In genomic region chr4:18461641-18462040, GRCm38 (mm10) we compare ENCODE assay signal across 17 mouse cellular contexts.
"Had no signal": no experiment of that assay in that cellular context is flagged by ENCODE, and none has a peak within 500 bp of the region (broad histone marks: within the 10 kb centered on the region; RNA-seq: fewer than 3 reads in every experiment).

No protein-coding gene starts in this region.

- H3K4me3 ChIP-seq: midbrain, embryonic 12.5 days; midbrain, embryonic 15.5 days; myocyte; neural tube, embryonic 13.5 days; neural tube, embryonic 15.5 days had no signal

- H3K9me3 ChIP-seq: midbrain, embryonic 12.5 days; midbrain, embryonic 15.5 days; neural tube, embryonic 13.5 days; neural tube, embryonic 15.5 days had no signal

- H3K36me3 ChIP-seq: midbrain, embryonic 12.5 days; midbrain, embryonic 15.5 days; neural tube, embryonic 13.5 days; neural tube, embryonic 15.5 days had no signal

- H3K4me2 ChIP-seq: lung, embryonic 14.5 days; midbrain, embryonic 12.5 days; midbrain, embryonic 15.5 days; neural tube, embryonic 13.5 days; neural tube, embryonic 15.5 days had no signal

- H3K4me1 ChIP-seq: midbrain, embryonic 12.5 days; midbrain, embryonic 15.5 days; neural tube, embryonic 13.5 days; neural tube, embryonic 15.5 days had no signal

- H3K9ac ChIP-seq: lung, embryonic 14.5 days; midbrain, embryonic 12.5 days; midbrain, embryonic 15.5 days; neural tube, embryonic 13.5 days; neural tube, embryonic 15.5 days had no signal

- H3K27ac ChIP-seq: midbrain, embryonic 12.5 days; midbrain, embryonic 15.5 days; neural tube, embryonic 13.5 days; neural tube, embryonic 15.5 days had no signal

- DNase-seq: lung, adult 18-20 months; lung, embryonic 14.5 days; lung, postnatal 10 days; lung, postnatal 4 days; retina, postnatal 1 day; right cerebral cortex, adult 18-20 months; right cerebral cortex, postnatal 25 days; right cerebral cortex, postnatal 4 days; spleen, adult 18-20 months; thymus, adult 18-20 months; thymus, postnatal 14 days; thymus, postnatal 36 days had no signal

- H3K27me3 ChIP-seq: midbrain, embryonic 12.5 days; midbrain, embryonic 15.5 days; neural tube, embryonic 13.5 days; neural tube, embryonic 15.5 days had no signal

- ATAC-seq: midbrain, embryonic 15.5 days had no signal
